Mouse (Mus musculus) cerebellum, adult 2 months (tissue): ENCODE measurements around the gene Fchsd2. TPM values are rescaled to one million over a fixed set of nuclear protein-coding genes. Genes with fewer than 3 reads are reported as not detected.
"Not testable (repeated sequence)": the region's sequence is repeated elsewhere in the genome, so short reads cannot be mapped to it uniquely, and the experiment has no call there.

Experiments used
- DNase-seq, 2 experiments: peaks; one replicate each; pipeline ENCODE4 v3.0.0; 2021
- H3K27ac ChIP-seq: fragments of 200-500 bp; 2 replicates; pipeline ENCODE4 v1.5.1; 2012; ENCODE audit warnings: low read length, control low read depth, inconsistent platforms; ENCODE audit not compliant: insufficient read depth
- H3K27me3 ChIP-seq: fragments of 200-500 bp; 2 replicates; pipeline ENCODE4 v1.6.1; 2012; ENCODE audit warnings: inconsistent platforms, mild to moderate bottlenecking, low read length, moderate library complexity; ENCODE audit not compliant: control insufficient read depth, insufficient read depth
- H3K4me1 ChIP-seq: fragments of 200-500 bp; 2 replicates; pipeline ENCODE4 v1.6.1; 2011; ENCODE audit warnings: low read length; ENCODE audit not compliant: control insufficient read depth, insufficient read depth
- H3K4me3 ChIP-seq: fragments of 200-500 bp; replicated peaks from 2 replicates; pipeline ENCODE3; 2011; ENCODE audit warnings: mild to moderate bottlenecking, low read depth, low read length, control low read depth; ENCODE audit not compliant: insufficient read depth
- CTCF ChIP-seq: fragments of 200-500 bp; IDR thresholded peaks from 2 replicates; pipeline ENCODE4 v1.5.1; 2011; ENCODE audit warnings: low read depth, mild to moderate bottlenecking, control low read depth, low read length, moderate library complexity, borderline replicate concordance; ENCODE audit not compliant: insufficient read depth
- POLR2A ChIP-seq: fragments of 200-500 bp; IDR thresholded peaks from 2 replicates; pipeline ENCODE4 v1.6.1; 2011; ENCODE audit warnings: low read length, control low read depth, borderline replicate concordance; ENCODE audit not compliant: insufficient read depth
- WGBS: fragments of 180-500 bp; shearing (Covaris S2); methylation state at CpG from one replicate; pipeline ENCODE4 v1.1.7; 2018; 5-methylcytosine and 5-hydroxymethylcytosine counted together
- polyA plus RNA-seq: library from polyadenylated mRNA; depleted of rRNA; stranded (reverse); fragments of >200 nt; gene quantifications from 2 replicates; pipeline ENCODE4 v1.2.3, GENCODE M21; 2012

The Fchsd2 gene
- polyA plus RNA-seq, 1 experiment = 29.3 TPM

DNA sequence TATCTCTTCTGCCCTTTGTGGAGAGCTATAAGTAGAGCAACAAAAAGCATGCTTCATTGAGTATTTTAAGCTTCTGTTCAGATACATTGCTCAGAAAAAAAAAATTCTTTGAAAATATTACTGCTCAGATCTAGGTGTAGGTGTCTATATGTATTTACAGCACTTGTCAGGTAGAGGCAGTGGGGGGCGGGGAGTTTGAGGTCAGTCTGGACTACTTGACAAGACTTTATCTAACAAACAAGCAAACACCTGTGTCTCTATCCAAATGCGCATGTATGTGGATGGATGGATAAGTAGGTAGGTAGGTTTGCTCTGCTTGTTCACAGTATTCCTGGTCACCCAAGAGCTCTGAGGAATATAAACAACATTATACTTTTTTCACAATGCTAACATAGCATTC is 40.9 kb downstream of the Fchsd2 start:
- Histone ChIP-seq H3K4me1 (peaks cover 4% of the 10 kb centered on the region; the same call in 1 of the 2 replicates), H3K4me3 (no peak overlapping the region), H3K27ac (no peak overlapping the region), H3K27me3 (no peaks in the 10 kb centered on the region)
- no peak for DNase-seq
- 99% methylated on average over 2 of the region's 2 CpGs for WGBS
- TF ChIP-seq POLR2A (no peak), CTCF (no peak)

DNA sequence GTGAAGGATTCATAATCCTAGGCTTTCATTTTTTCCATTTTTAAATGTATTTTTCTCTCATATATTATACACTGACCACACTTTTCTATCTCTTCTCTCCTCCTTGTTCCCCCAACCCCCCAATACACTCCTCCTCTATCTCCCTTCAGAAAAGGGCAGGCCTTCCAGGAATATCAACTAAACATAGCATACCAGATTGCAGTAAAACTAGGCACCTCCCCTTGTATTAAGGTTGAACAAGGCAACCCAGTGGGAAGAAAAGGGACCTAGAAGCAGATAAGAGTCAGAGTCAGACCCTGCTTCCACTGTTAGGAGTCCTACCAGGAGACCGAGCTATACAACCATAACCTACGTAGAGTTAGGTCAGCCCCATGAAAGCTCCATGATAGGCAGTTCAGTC is 41.5 kb downstream of the Fchsd2 start:
- H3K27ac ChIP-seq = no peak overlapping the region
- peaks cover 4% of the 10 kb centered on the region; the same call in 1 of the 2 replicates for H3K4me1 ChIP-seq
- H3K4me3 ChIP-seq = no peak overlapping the region
- WGBS = 98% methylated on average over 2 of the region's 2 CpGs
- no peak for DNase-seq
- no peak for TF ChIP-seq CTCF
- no peak for TF ChIP-seq POLR2A
- H3K27me3 ChIP-seq = no peaks in the 10 kb centered on the region

DNA sequence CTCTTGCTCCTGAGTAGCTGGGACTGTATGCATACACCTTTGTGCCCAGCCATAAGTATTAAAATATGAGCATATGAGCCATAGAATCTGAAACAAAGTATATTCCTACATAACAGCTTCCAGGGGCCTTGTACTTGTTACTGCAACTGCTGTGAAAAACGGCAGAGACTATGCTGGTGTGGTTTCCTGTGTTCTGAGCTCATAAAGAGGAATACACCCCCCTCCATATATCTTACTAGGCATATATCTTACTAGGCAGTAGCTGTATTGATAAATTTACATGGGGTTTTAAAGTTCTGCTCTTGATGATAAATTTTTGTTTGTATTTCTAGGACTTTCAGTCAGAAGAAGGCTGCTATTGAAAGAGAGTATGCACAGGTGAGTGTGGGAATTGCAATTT is 46.2 kb downstream of the Fchsd2 start:
- no peaks in the 10 kb centered on the region for H3K4me1 ChIP-seq
- WGBS = 52% methylated on average over 1 of the region's 1 CpGs
- TF ChIP-seq POLR2A (no peak), CTCF (no peak)
- H3K4me3 ChIP-seq = no peak overlapping the region
- DNase-seq = no peak
- H3K27ac ChIP-seq = no peak overlapping the region
- no peaks in the 10 kb centered on the region for H3K27me3 ChIP-seq

DNA sequence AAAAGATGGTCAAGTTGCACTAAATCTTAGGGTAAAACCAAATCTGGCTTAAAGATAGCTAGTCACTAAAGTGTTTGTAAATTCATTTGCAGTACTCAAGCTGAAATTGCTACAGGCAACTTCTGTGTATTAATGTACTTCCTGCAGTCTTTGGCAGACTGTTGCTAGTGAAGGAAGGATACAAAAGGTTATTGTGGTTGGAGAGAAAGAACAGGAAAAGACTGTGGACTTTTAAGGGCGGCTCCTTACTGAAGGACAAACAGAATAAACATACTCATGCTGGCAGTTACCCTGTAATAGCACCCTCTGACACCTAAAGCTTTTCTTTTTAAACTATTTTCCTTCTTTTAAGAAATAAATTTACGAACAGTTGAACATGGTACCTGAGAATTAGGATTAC is 50.2 kb downstream of the Fchsd2 start:
- H3K4me3 ChIP-seq = no peak overlapping the region
- TF ChIP-seq CTCF (no peak), POLR2A (no peak)
- no peaks in the 10 kb centered on the region for H3K27me3 ChIP-seq
- no peaks in the 10 kb centered on the region for H3K4me1 ChIP-seq
- 87% methylated on average over 2 of the region's 2 CpGs for WGBS
- H3K27ac ChIP-seq = no peak overlapping the region
- no peak for DNase-seq

DNA sequence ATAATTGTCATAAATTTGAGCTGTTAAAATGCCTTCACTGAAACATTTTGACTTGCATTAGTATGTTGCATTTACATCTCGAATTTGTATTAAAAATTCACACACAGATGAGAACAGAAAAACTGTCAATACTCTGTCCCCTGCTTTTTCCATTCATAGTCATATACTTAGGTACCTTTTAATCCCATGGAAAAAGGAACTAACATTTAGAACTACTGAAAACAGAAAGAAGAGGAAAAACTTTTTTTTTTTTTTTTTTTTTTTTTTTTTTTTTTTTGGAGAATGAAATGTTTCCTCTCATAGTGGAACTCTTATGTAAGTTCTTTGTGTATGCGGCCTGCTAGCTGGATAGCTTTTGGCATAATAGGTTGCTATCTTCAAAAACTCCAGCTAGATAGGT is 51.6 kb downstream of the Fchsd2 start:
- no peaks in the 10 kb centered on the region for H3K4me1 ChIP-seq
- DNase-seq = no peak
- no peaks in the 10 kb centered on the region for H3K27me3 ChIP-seq
- no peak overlapping the region for H3K4me3 ChIP-seq
- 89% methylated on average over 2 of the region's 2 CpGs for WGBS
- no peak overlapping the region for H3K27ac ChIP-seq
- no peak for TF ChIP-seq CTCF

DNA sequence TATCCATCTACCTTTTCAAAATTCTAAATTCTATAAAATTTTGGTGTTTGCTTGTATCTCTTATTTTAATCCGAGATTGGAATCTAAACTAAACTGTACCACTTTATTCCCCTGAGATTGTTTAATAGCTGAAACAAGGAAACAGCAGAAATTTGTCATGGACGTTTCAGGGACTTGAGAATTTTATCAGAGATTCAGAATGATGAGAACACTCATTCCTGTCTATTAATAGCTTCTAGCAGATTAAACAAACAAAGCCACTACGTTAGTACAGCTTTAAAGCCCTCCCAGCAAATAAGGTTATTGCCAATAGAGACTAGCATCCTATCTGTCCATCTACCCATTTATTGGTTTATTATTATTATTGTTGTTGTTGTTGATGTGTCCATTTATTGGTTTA is 56.4 kb downstream of the Fchsd2 start:
- no peak for TF ChIP-seq POLR2A
- no peak for TF ChIP-seq CTCF

DNA sequence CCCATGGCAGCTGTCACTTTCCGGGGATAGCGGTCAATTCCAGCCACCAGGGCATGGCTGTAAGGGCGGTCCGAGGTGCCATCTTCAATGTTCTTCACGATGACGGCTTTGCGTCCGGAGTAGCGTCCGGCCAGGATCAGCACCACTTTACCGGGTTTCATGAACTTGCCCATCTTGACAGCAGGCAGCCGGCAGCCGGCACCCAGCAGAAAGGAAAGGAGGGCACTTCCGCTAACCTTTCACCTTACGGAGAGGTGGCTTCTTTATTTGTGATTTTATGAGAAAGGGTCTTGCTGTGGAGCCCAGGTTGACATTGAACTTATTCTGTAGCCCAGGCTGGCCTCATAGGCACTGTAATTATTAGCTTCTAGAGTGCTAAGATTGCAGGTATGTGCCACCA is 62.2 kb downstream of the Fchsd2 start:
- not testable (repeated sequence) for H3K4me1 ChIP-seq, H3K27ac ChIP-seq, DNase-seq, H3K27me3 ChIP-seq, H3K4me3 ChIP-seq
- WGBS = 97% methylated on average over 15 of the region's 15 CpGs

More for the DNA sequence above, 56.4 kb downstream of the Fchsd2 start:
- Histone ChIP-seq H3K4me1 (no peaks in the 10 kb centered on the region), H3K4me3 (no peak overlapping the region), H3K27ac (no peak overlapping the region), H3K27me3 (no peaks in the 10 kb centered on the region)
- no peak for DNase-seq
- WGBS = 65% methylated on average over 3 of the region's 3 CpGs

DNA sequence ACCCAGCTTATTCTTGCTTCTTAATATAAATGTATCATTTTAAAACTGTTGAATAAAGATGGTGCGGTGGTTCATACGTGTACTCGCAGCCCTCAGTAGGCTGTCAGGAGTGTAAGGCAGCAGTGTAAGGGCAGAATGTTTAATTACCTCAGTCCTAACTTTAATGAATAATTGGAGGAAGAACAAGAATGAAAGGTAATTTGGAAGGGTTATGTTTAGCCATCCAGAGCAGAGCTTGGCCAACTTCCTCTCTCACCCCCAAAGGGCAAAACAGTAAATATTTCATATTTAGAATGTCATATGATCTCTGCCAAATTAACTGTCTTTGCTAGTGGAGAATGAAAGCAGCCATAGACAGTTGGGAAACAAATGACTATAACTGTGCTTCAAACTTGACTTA is 62.6 kb downstream of the Fchsd2 start:
- H3K4me1 ChIP-seq = no peaks in the 10 kb centered on the region; the same call in 1 of the 2 replicates
- H3K4me3 ChIP-seq = no peak overlapping the region
- WGBS = 95% methylated on average over 3 of the region's 3 CpGs
- H3K27me3 ChIP-seq = no peaks in the 10 kb centered on the region
- TF ChIP-seq POLR2A (no peak), CTCF (no peak)
- no peak overlapping the region for H3K27ac ChIP-seq
- no peak for DNase-seq

DNA sequence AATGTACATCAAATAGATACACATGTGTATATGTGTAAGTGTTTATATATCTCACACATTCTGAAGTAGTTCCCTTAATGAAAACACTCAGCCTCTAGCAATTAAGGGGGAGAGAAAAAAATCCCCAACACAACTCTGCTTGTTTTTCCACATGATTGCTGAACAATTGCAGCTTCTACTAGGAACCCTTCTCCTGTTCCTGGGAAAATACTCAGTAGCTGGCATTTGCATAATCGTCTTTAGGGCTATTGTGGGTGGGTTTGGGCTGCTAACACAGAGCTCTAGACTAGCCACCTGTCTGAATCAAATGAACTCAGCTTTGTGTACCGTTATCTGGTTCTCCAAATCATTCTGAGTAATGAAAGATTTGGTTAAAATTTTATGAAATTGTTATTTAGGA is 67.6 kb downstream of the Fchsd2 start:
- Histone ChIP-seq H3K4me1 (no peaks in the 10 kb centered on the region; the same call in 1 of the 2 replicates), H3K27me3 (no peaks in the 10 kb centered on the region), H3K4me3 (no peak overlapping the region), H3K27ac (no peak overlapping the region)
- 53% methylated on average over 2 of the region's 2 CpGs for WGBS
- DNase-seq = no peak
- TF ChIP-seq POLR2A = no peak
- no peak for TF ChIP-seq CTCF
